8 mouse cellular contexts compared by ENCODE assay signal in genomic region chr8:61386645-61387044, GRCm38 (mm10).
DNase-seq lines count a peak whose midpoint lies in the region; ATAC-seq and TF ChIP-seq lines count a peak whose summit lies in the region.

No protein-coding gene starts in this region.

- no peak for DNase-seq in kidney, adult 18-20 months
- DNase-seq in cerebellum, adult 9-11 months, result peak; percentile 13
- DNase-seq in limb, embryonic 11.5 days (ENCODE audit: low spot score), result peak; percentile 25
- DNase-seq in left cerebral cortex, adult 2 months (ENCODE audit: extremely low spot score in 1 of 2, low spot score in 2 of 2), result no peak

- no peak overlapping the region for H3K4me2 ChIP-seq in kidney, embryonic 15.5 days
- H3K4me2 ChIP-seq in heart, embryonic 13.5 days, result peak overlapping the region; percentile 18; the same call in 1 of the 2 replicates
- no peak overlapping the region for H3K4me2 ChIP-seq in limb, embryonic 11.5 days (ENCODE audit: low read depth, severe bottlenecking)
- H3K4me2 ChIP-seq in neural tube, embryonic 12.5 days (replicated peaks), result 0 out of 2 replicates have a peak overlapping the region, but pooled peaks have one; percentile 8

- TF ChIP-seq CTCF in left cerebral cortex, adult 2 months (IDR thresholded peaks at IDR 0.05), result no peak; the same call in none of the 2 replicates

- no peaks in the 10 kb centered on the region for H3K27me3 ChIP-seq in kidney, embryonic 15.5 days
- H3K27me3 ChIP-seq in heart, embryonic 13.5 days (replicated peaks), result peaks cover 14% of the 10 kb centered on the region; the same call in 1 of the 2 replicates
- no peaks in the 10 kb centered on the region for H3K27me3 ChIP-seq in limb, embryonic 11.5 days (ENCODE audit: control insufficient read depth, insufficient read depth, low read length)
- no peaks in the 10 kb centered on the region for H3K27me3 ChIP-seq in neural tube, embryonic 12.5 days (replicated peaks)

- no peak for ATAC-seq in kidney, embryonic 15.5 days (replicated peaks; ENCODE audit: low FRiP score)
- ATAC-seq in heart, embryonic 13.5 days (ENCODE audit: extremely low read depth, insufficient number of reproducible peaks, low FRiP score, low TSS enrichment), result no peak
- 0 out of 2 replicates have a peak, but pooled peaks have one; percentile 40 for ATAC-seq in limb, embryonic 11.5 days (ENCODE audit: insufficient number of reproducible peaks, low FRiP score, low TSS enrichment, low read depth)
- peak; percentile 77 for ATAC-seq in neural tube, embryonic 12.5 days (ENCODE audit: low FRiP score, low read depth)
- ATAC-seq in CD4-positive, CD25-positive, alpha-beta regulatory T cell, adult 4 months, result no peak

- 55% methylated on average over 7 of the region's 7 CpGs for WGBS in kidney, embryonic 15.5 days
- 27% methylated on average over 7 of the region's 7 CpGs for WGBS in heart, embryonic 13.5 days
- WGBS in limb, embryonic 11.5 days, result 46% methylated on average over 7 of the region's 7 CpGs
- WGBS in neural tube, embryonic 12.5 days, result 5% methylated on average over 7 of the region's 7 CpGs

- peaks cover 20% of the 10 kb centered on the region for H3K4me1 ChIP-seq in kidney, embryonic 15.5 days
- peaks cover 52% of the 10 kb centered on the region for H3K4me1 ChIP-seq in heart, embryonic 13.5 days
- H3K4me1 ChIP-seq in limb, embryonic 11.5 days (ENCODE audit: control insufficient read depth, insufficient read depth, low read length), result peaks cover 3% of the 10 kb centered on the region; the same call in 1 of the 2 replicates
- peaks cover 43% of the 10 kb centered on the region for H3K4me1 ChIP-seq in neural tube, embryonic 12.5 days

- H3K9ac ChIP-seq in kidney, embryonic 15.5 days, result no peak overlapping the region
- H3K9ac ChIP-seq in heart, embryonic 13.5 days, result peak overlapping the region; percentile 0; the same call in 1 of the 2 replicates
- H3K9ac ChIP-seq in limb, embryonic 11.5 days (ENCODE audit: low read length), result no peak overlapping the region; the same call in 1 of the 2 replicates
- H3K9ac ChIP-seq in neural tube, embryonic 12.5 days, result 0 out of 2 replicates have a peak overlapping the region, but pooled peaks have one; percentile 21

- intact Hi-C loops in left cerebral cortex, adult 2 months (cut with DNase I), result loop anchor here (2.0 to 5.0 kb wide), 2 partner anchors 91 to 162 kb away; no protein-coding TSS in a partner anchor

- H3K9me3 ChIP-seq in kidney, embryonic 15.5 days (replicated peaks), result no peaks in the 10 kb centered on the region
- no peaks in the 10 kb centered on the region for H3K9me3 ChIP-seq in heart, embryonic 13.5 days
- no peaks in the 10 kb centered on the region for H3K9me3 ChIP-seq in limb, embryonic 11.5 days (ENCODE audit: control insufficient read depth, low read length)
- no peaks in the 10 kb centered on the region for H3K9me3 ChIP-seq in neural tube, embryonic 12.5 days

- no peak overlapping the region for H3K4me3 ChIP-seq in kidney, embryonic 15.5 days (replicated peaks)
- H3K4me3 ChIP-seq in heart, embryonic 13.5 days, result no peak overlapping the region
- H3K4me3 ChIP-seq in limb, embryonic 11.5 days (ENCODE audit: low read depth, low read length), result no peak overlapping the region
- no peak overlapping the region for H3K4me3 ChIP-seq in neural tube, embryonic 12.5 days
- no peak overlapping the region for H3K4me3 ChIP-seq in left cerebral cortex, adult 2 months

- H3K27ac ChIP-seq in kidney, embryonic 15.5 days, result peak overlapping the region; percentile 24
- peak overlapping the region; percentile 61 for H3K27ac ChIP-seq in heart, embryonic 13.5 days (replicated peaks)
- H3K27ac ChIP-seq in limb, embryonic 11.5 days (replicated peaks; ENCODE audit: low read depth, low read length), result 0 out of 2 replicates have a peak overlapping the region, but pooled peaks have one; percentile 30
- H3K27ac ChIP-seq in neural tube, embryonic 12.5 days, result peak overlapping the region; percentile 63
- no peak overlapping the region for H3K27ac ChIP-seq in left cerebral cortex, adult 2 months

- H3K36me3 ChIP-seq in kidney, embryonic 15.5 days, result peaks cover 68% of the 10 kb centered on the region
- peaks cover 24% of the 10 kb centered on the region for H3K36me3 ChIP-seq in heart, embryonic 13.5 days
- H3K36me3 ChIP-seq in limb, embryonic 11.5 days (ENCODE audit: control insufficient read depth, insufficient read depth, low read length), result no peaks in the 10 kb centered on the region
- peaks cover 8% of the 10 kb centered on the region for H3K36me3 ChIP-seq in neural tube, embryonic 12.5 days

Comparison
In these comparisons a context has a peak if more than half of its experiments do, and no peak if none do; other contexts are left out.
1. ATAC-seq: peak in limb, embryonic 11.5 days (single experiment) and neural tube, embryonic 12.5 days (single experiment); none in kidney, embryonic 15.5 days (single experiment), heart, embryonic 13.5 days (single experiment) and CD4-positive, CD25-positive, alpha-beta regulatory T cell, adult 4 months (single experiment).
2. H3K4me2 ChIP-seq: peak in heart, embryonic 13.5 days (single experiment) and neural tube, embryonic 12.5 days (single experiment); none in kidney, embryonic 15.5 days (single experiment) and limb, embryonic 11.5 days (single experiment).
3. H3K9ac ChIP-seq: peak in heart, embryonic 13.5 days (single experiment) and neural tube, embryonic 12.5 days (single experiment); none in kidney, embryonic 15.5 days (single experiment) and limb, embryonic 11.5 days (single experiment).
4. DNase-seq: peak in cerebellum, adult 9-11 months (single experiment) and limb, embryonic 11.5 days (single experiment); none in kidney, adult 18-20 months (single experiment) and left cerebral cortex, adult 2 months (0 of 2).